Mouse (Mus musculus) forebrain, embryonic 11.5 days (tissue): ENCODE measurements around the gene Phldb2. TPM values are rescaled to one million over a fixed set of nuclear protein-coding genes. Genes with fewer than 3 reads are reported as not detected.

Source experiments
- ATAC-seq: fragments of 200-750 bp; cut with Nextera tagmentation; replicated peaks from 2 replicates; pipeline ENCODE4 v1.8.0; 2017; ENCODE audit warnings: moderate TSS enrichment; ENCODE audit not compliant: low FRiP score
- DNase-seq: peaks from one replicate; pipeline ENCODE4 v3.0.0-alpha.2; 2017; ENCODE audit warnings: low spot score
- H3K27ac ChIP-seq: fragments of 300-500 bp; sonication (generic); 2 replicates; pipeline ENCODE4 v1.5.1; 2014; ENCODE audit warnings: low read depth, low read length
- H3K27me3 ChIP-seq: fragments of 300-500 bp; sonication (generic); 2 replicates; pipeline ENCODE4 v1.6.1; 2014; ENCODE audit warnings: mild to moderate bottlenecking, low read length, mixed read lengths; ENCODE audit not compliant: control insufficient read depth, insufficient read depth
- H3K36me3 ChIP-seq: fragments of 300-500 bp; sonication (generic); 2 replicates; pipeline ENCODE4 v1.6.1; 2014; ENCODE audit warnings: mild to moderate bottlenecking, low read length, moderate library complexity, mixed read lengths; ENCODE audit not compliant: control insufficient read depth, insufficient read depth
- H3K4me1 ChIP-seq: fragments of 300-500 bp; sonication (generic); replicated peaks from 2 replicates; pipeline ENCODE4 v1.6.1; 2014; ENCODE audit warnings: low read length, mixed read lengths; ENCODE audit not compliant: control insufficient read depth, insufficient read depth
- H3K4me2 ChIP-seq: fragments of 300-500 bp; sonication (generic); 2 replicates; pipeline ENCODE4 v1.6.1; 2014; ENCODE audit warnings: low read depth, mild to moderate bottlenecking, low read length, moderate library complexity, mixed read lengths; ENCODE audit not compliant: severe bottlenecking
- H3K4me3 ChIP-seq: fragments of 300-500 bp; sonication (generic); 2 replicates; pipeline ENCODE4 v1.5.1; 2014; ENCODE audit warnings: low read depth, low read length
- H3K9ac ChIP-seq: fragments of 300-500 bp; sonication (generic); 2 replicates; pipeline ENCODE4 v1.6.1; 2014; ENCODE audit warnings: low read length
- H3K9me3 ChIP-seq: fragments of 300-500 bp; sonication (generic); 2 replicates; pipeline ENCODE4 v1.6.1; 2016; ENCODE audit warnings: low read length, mixed read lengths; ENCODE audit not compliant: control insufficient read depth
- WGBS: fragments of 180-500 bp; shearing (Covaris S2); extraction: QIAGEN DNeasy Blood & Tissue Kit; methylation state at CpG from one replicate; pipeline ENCODE4 v1.1.7; 2014; 5-methylcytosine and 5-hydroxymethylcytosine counted together
- polyA plus RNA-seq: library from polyadenylated mRNA; unstranded; fragments of >200 nt; fragmentation: Nextera tagmentation; extraction: Ambion mirVana; gene quantifications from 2 replicates; pipeline ENCODE4 v1.2.1, GENCODE M21; 2014

Phldb2 gene
- polyA plus RNA-seq, 1 experiment from 2014 or later, result 31.5 TPM

- Histone ChIP-seq H3K4me1 (no peaks in the 10 kb centered on the region), H3K27me3 (no peaks in the 10 kb centered on the region), H3K4me3 (no peak overlapping the region), H3K4me2 (no peak overlapping the region), H3K9me3 (no peaks in the 10 kb centered on the region), H3K9ac (no peak overlapping the region), H3K27ac (no peak overlapping the region), H3K36me3 (no peaks in the 10 kb centered on the region)
- WGBS, result 85% methylated on average over 4 of the region's 4 CpGs
- DNase-seq, result no peak
- ATAC-seq, result no peak
These were observed 25.3 kb downstream of the Phldb2 start for GRCm38 (mm10) chr16:45928090-45928489.

GRCm38 (mm10) chr16:45927601-45928000 lies 25.8 kb downstream of the Phldb2 start:
- no peaks in the 10 kb centered on the region for H3K36me3 ChIP-seq
- no peak overlapping the region for H3K4me2 ChIP-seq
- H3K27ac ChIP-seq, result no peak overlapping the region
- no peaks in the 10 kb centered on the region for H3K27me3 ChIP-seq
- H3K9me3 ChIP-seq, result no peaks in the 10 kb centered on the region
- H3K4me3 ChIP-seq, result no peak overlapping the region
- ATAC-seq (no peak), DNase-seq (no peak)
- H3K4me1 ChIP-seq, result no peaks in the 10 kb centered on the region
- no peak overlapping the region for H3K9ac ChIP-seq
- 79% methylated on average over 3 of the region's 3 CpGs for WGBS

GRCm38 (mm10) chr16:45926875-45927274 lies 26.5 kb downstream of the Phldb2 start:
- no peak for ATAC-seq
- no peak for DNase-seq
- Histone ChIP-seq H3K4me2 (no peak overlapping the region), H3K9ac (no peak overlapping the region), H3K9me3 (no peaks in the 10 kb centered on the region), H3K4me1 (no peaks in the 10 kb centered on the region), H3K4me3 (no peak overlapping the region), H3K27me3 (no peaks in the 10 kb centered on the region), H3K36me3 (no peaks in the 10 kb centered on the region), H3K27ac (no peak overlapping the region)
- WGBS, result 87% methylated on average over 5 of the region's 5 CpGs

- Histone ChIP-seq H3K36me3 (no peaks in the 10 kb centered on the region), H3K27ac (no peak overlapping the region), H3K4me2 (no peak overlapping the region), H3K27me3 (no peaks in the 10 kb centered on the region), H3K4me3 (no peak overlapping the region), H3K9me3 (no peaks in the 10 kb centered on the region), H3K4me1 (no peaks in the 10 kb centered on the region), H3K9ac (no peak overlapping the region)
- no peak for DNase-seq
- 86% methylated on average over 6 of the region's 6 CpGs for WGBS
- no peak for ATAC-seq
These were observed 29.5 kb downstream of the Phldb2 start for GRCm38 (mm10) chr16:45923731-45924424.

- DNase-seq, result no peak
- 81% methylated on average over 8 of the region's 8 CpGs for WGBS
- ATAC-seq, result no peak
These were observed 30.7 kb downstream of the Phldb2 start for GRCm38 (mm10) chr16:45922546-45923229.

GRCm38 (mm10) chr16:45919572-45919971 lies 33.8 kb downstream of the Phldb2 start:
- no peak for DNase-seq
- Histone ChIP-seq H3K36me3 (no peaks in the 10 kb centered on the region), H3K4me1 (no peaks in the 10 kb centered on the region), H3K27ac (no peak overlapping the region), H3K4me2 (no peak overlapping the region), H3K9me3 (no peaks in the 10 kb centered on the region), H3K4me3 (no peak overlapping the region), H3K9ac (no peak overlapping the region), H3K27me3 (no peaks in the 10 kb centered on the region)
- 84% methylated on average over 8 of the region's 8 CpGs for WGBS
- ATAC-seq, result no peak

More at GRCm38 (mm10) chr16:45922546-45923229, 30.7 kb downstream of the Phldb2 start:
- no peaks in the 10 kb centered on the region for H3K27me3 ChIP-seq
- no peaks in the 10 kb centered on the region for H3K36me3 ChIP-seq
- no peaks in the 10 kb centered on the region for H3K4me1 ChIP-seq
- H3K4me2 ChIP-seq, result no peak overlapping the region
- no peak overlapping the region for H3K27ac ChIP-seq
- H3K9me3 ChIP-seq, result no peaks in the 10 kb centered on the region
- H3K9ac ChIP-seq, result no peak overlapping the region
- H3K4me3 ChIP-seq, result no peak overlapping the region

- no peaks in the 10 kb centered on the region for H3K27me3 ChIP-seq
- DNase-seq, result no peak
- 89% methylated on average over 8 of the region's 8 CpGs for WGBS
- no peak overlapping the region for H3K4me2 ChIP-seq
- no peaks in the 10 kb centered on the region for H3K9me3 ChIP-seq
- H3K4me3 ChIP-seq, result no peak overlapping the region
- H3K4me1 ChIP-seq, result no peaks in the 10 kb centered on the region
- H3K36me3 ChIP-seq, result no peaks in the 10 kb centered on the region
- no peak overlapping the region for H3K27ac ChIP-seq
- no peak overlapping the region for H3K9ac ChIP-seq
- ATAC-seq, result no peak
These were observed 49.8 kb downstream of the Phldb2 start for GRCm38 (mm10) chr16:45903595-45903994.

GRCm38 (mm10) chr16:45898459-45898858 lies 54.9 kb downstream of the Phldb2 start:
- DNase-seq (no peak), ATAC-seq (no peak)
- no peak overlapping the region for H3K9ac ChIP-seq
- H3K4me3 ChIP-seq, result no peak overlapping the region
- H3K4me1 ChIP-seq, result no peaks in the 10 kb centered on the region
- no peaks in the 10 kb centered on the region for H3K36me3 ChIP-seq
- no peaks in the 10 kb centered on the region for H3K9me3 ChIP-seq
- no peaks in the 10 kb centered on the region for H3K27me3 ChIP-seq
- H3K27ac ChIP-seq, result no peak overlapping the region
- WGBS, result 85% methylated on average over 3 of the region's 3 CpGs
- H3K4me2 ChIP-seq, result no peak overlapping the region

- Histone ChIP-seq H3K9me3 (no peaks in the 10 kb centered on the region), H3K36me3 (no peaks in the 10 kb centered on the region), H3K4me3 (no peak overlapping the region), H3K9ac (no peak overlapping the region), H3K4me2 (no peak overlapping the region), H3K27ac (no peak overlapping the region), H3K27me3 (no peaks in the 10 kb centered on the region), H3K4me1 (no peaks in the 10 kb centered on the region)
- DNase-seq (no peak), ATAC-seq (no peak)
- 72% methylated on average over 2 of the region's 2 CpGs for WGBS
These were observed 56.8 kb downstream of the Phldb2 start for GRCm38 (mm10) chr16:45896587-45896986.
